Mouse (Mus musculus): ENCODE results near the gene Cela3b.
"Not testable (repeated sequence)": the region's sequence is repeated elsewhere in the genome, so short reads cannot be mapped to it uniquely, and the experiment has no call there.

Cela3b gene

GRCm38 (mm10) chr4:137461217-137461616 is 30.9 kb upstream of the Cela3b start:
- no peak for DNase-seq

- no peak for DNase-seq
These were observed 30.3 kb upstream of the Cela3b start for GRCm38 (mm10) chr4:137460676-137461075.

DNA sequence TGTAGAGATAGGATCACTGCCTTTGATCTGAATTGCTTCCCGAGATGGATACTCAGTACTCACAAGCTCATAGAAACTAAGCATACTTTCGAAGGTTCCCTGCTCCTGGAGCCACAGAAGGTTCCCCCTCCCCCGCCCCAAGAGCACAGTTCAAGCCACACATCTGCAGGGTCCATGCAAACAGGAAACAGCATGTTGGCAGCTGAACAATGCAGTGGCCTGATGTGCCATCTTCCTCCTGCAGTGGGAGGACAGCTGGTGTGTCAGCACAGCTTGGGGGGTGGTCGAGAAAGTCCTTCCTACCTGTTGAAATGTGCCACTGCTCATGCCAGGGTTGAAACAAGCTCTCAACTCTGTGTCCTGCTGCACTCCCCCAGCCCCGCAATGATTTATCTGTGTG is 28.5 kb upstream of the Cela3b start:
- no peak for DNase-seq

DNA sequence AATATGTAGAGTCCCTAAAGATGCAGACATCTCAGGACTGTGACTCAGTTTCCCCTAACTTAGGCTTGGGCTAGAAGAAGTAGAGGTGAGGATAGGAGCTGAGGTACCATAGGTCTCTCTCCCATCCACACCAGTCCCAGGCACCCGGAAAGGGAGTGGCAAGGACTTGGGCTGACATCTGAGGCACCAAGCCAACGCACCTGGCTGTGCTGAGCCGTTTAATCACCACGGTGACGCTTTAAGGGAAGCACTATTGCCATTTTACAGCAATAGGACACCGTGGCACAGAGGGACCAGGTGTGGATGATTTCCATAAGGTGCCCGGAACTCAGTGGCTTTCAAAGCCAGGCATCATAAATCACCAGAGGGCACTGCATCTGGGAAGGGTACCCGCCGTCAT is 28.0 kb upstream of the Cela3b start:
- DNase-seq, result no peak

DNA sequence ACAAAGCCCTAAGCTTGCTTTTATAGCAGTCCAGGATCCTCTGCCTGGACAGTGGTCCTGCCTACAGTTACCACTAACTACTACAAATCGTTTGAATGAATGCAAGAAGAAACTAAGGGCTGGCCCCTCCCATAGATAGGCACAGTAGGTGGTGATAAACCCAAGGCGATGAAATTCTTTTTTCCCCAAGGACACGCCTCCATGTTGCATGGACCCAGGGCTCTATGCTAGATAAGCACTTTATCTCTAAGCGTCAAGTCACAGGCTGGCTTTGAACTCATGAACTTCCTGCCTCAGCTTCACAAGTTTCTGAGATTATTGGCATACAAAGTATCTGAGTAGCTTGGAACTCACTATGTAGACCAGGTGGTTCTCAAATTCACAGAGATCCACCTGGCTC is 27.0 kb upstream of the Cela3b start:
- DNase-seq, result no peak

DNA sequence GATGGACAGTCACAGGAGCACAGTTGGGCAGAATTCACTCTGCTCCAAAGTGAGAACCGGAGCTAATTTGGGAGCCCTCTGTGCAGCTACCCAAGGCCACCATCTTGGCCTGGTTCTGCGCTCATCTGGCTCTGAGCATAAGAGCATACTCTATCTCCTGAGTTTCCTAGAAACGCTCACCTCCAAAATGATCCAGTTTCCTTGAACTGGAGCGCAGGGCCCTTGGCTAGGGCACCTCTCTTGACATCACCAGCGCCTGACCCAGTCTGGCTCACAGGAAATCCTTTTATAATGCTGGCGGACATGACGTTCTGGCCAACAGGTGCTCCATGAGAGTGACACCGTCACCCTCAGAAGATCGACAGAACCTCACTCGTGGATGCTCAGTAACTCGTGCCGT is 26.2 kb upstream of the Cela3b start:
- no peak for DNase-seq

- no peak for DNase-seq
These were observed 24.2 kb upstream of the Cela3b start for GRCm38 (mm10) chr4:137454582-137454981.

DNA sequence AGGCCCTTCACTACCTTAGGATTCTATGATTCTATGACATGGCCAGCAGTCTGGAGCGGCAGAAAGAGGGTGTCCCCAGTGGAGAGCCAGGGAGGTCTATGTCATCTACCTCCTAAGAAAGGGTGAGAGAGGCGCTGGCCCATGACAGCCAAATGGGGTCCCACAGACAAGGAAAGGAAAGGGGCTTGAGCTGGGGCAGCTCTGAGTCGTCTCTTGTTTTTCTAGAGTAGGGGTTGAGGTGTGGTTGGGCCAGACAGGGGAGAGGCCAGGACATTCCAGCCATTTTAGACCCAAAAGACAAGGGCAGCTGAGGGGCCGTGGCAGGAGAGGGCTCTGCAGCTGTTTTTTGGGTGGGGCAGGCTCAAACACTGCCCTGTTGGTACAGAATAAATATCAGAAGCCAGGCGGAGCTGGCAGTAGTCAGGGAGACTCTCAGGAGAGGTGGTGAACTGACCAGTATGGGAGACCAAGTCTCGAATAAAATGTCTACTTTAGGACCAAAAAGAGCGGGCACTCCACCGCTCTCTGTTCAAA is 23.0 kb upstream of the Cela3b start, which contains the start of gene 1700013G24Rik:
Gene 1700013G24Rik, plus strand, starts transcription at position 51 of the 534 bp plus-strand sequence.
- no peak for DNase-seq

DNA sequence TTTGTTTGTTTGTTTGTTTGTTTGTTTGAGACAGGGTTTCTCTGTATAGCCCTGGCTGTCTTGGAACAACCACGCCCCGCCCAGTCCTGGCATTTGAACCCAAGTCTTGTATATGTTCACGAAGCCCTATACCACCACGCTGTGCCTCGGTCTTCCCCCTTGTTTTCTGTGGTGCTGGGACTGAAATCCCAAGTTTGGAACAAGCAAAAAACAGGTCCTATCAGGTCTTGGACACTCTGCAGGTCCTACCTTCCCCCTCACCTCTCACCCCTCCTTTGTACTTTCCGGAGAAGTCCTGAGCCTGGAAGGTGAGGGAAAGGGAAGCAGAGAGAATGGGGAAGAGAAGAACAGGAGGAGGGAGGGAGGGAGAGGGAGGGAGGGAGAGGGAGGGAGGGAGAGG is 21.9 kb upstream of the Cela3b start:
- no peak for DNase-seq

DNA sequence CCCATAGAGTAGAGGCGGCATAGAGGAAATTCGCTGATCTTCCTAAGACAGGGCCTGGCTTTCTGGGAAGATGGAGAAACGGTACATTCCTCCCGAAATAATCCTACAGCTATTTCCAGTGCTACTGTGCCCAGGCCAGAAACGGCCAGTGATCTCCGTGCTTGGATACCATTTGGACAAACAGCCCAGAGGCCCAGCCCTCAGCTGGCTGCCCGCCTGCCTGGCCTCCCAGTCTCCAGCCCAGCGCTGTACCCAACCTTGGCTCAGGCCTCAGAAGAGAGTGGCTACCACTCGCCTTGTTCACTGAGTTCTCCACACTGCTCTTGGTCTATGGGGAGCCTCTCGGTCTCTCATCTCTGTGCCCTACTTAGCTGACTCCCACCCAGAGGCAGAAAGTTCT is 19.4 kb upstream of the Cela3b start:
- DNase-seq, result no peak

GRCm38 (mm10) chr4:137449132-137449531 is 18.8 kb upstream of the Cela3b start:
- no peak for DNase-seq

- no peak for DNase-seq
These were observed 18.3 kb upstream of the Cela3b start for GRCm38 (mm10) chr4:137448641-137449040.

DNA sequence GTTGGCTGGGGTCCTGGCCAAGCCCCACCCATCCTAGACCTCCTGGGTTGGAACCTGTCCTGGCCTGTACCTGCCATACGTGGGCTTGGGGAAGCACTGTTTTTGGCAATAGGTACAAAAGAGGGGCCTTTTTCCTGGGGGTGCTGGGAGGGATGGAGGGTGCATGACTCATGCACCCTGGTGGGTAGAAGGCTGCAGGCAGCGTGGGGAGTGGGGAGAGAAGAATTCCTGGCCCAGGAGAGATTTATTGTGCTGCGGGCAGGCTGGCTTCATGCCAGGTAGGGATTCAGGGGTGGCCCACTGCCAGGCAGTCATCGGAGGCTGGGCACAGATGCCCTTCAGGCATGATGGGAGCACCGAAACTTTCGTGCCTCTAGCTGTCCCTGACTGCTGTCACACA is 17.9 kb upstream of the Cela3b start:
- no peak for DNase-seq

DNA sequence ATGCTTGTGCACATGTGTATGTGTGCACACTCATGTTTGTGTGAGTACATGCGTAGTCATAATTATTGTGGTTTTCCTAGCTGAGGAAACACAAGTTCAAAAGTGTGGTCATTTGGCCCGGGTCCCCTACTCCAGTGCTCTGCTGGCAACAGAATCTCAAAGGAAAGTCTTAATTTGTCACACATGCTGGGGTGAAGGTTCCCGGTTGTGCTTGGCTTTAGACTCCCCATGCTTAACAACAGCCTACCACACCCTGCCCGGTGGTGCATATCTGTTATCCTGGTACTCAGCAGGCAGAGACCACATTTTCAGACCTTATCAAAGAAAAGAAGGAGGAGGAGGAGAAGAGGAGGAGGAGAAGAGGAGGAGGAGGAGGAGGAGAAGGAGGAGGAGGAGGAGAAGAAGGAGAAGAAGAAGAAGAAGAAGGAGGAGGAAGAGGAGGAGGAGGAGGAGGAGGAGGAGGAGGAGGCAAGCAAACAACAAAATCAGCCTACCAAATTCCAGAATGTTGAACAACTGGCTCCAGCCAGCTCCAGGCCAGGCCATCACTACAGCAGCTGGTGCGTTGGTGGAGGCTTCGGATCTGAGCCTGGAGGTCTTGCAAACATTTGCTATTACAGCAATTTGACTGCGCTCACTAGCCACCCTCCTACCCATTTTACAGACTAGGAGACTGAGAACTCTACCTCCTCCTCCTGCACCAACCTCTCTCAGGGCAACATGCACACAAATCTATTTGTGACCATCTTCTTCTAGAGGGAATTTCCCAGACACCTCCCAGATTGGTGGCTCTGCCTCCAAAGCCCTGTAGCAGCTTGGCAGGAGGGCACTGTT is 17.2 kb upstream of the Cela3b start:
- no peak for DNase-seq

- no peak for DNase-seq
These were observed 15.5 kb upstream of the Cela3b start for GRCm38 (mm10) chr4:137445881-137446280.

DNA sequence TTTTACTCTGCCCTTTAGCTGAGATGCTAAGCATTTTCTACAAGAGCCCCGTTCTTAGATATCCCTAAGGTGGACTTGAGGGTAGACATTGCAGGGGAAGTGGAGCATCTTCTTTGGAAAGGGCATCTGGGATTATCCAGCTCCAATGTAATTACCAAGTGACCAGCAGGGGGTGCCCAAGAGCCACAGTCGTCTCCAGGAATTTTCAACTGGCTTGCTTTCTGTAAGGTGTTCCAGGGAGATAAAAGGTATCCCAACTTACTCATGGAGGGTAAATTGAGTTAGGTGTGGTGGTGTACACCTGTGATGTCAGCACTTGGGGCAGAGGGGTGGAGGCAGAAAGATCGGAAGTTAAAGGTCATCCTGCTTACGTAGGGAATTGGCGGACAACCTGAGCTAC is 13.3 kb upstream of the Cela3b start:
- DNase-seq, result peak; percentile 75

DNA sequence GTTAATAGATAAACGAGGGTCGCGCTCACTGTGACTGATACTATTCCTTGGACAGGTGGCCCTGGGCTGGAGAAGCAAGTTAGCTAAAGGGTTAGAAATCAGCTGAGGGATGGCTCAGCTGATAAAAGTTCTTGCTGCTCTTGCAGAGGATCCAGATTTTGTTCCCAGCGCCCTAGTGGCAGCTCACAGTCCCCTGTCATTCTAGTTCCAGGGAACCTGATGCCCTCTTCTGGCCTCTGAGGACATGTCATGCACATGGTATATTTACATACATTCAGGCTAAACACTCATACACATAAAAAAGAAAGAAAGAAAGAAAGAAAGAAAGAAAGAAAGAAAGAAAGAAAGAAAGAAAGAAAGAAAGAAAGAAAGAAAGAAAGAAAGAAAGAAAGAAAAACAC is 11.0 kb upstream of the Cela3b start:
- DNase-seq, result no peak

DNA sequence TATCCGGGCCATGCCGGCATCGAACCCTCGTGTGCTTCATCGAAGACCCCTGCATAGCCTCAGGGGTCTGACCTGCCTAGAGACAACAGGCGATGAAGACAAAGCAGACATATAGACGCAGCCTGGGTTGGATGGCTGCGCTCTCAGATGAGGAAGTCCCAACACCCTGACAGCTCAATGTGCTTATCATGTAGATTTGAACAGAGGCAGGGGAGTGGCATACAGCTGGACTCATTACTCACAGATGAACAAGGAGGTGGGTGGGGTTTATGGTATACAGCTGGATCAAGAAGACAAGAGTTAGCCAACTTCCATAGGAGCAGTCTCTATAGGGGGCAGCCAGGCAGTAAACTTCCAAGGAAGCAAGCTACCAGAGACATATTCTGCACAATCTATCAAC is 8.5 kb upstream of the Cela3b start:
- no peak for DNase-seq

DNA sequence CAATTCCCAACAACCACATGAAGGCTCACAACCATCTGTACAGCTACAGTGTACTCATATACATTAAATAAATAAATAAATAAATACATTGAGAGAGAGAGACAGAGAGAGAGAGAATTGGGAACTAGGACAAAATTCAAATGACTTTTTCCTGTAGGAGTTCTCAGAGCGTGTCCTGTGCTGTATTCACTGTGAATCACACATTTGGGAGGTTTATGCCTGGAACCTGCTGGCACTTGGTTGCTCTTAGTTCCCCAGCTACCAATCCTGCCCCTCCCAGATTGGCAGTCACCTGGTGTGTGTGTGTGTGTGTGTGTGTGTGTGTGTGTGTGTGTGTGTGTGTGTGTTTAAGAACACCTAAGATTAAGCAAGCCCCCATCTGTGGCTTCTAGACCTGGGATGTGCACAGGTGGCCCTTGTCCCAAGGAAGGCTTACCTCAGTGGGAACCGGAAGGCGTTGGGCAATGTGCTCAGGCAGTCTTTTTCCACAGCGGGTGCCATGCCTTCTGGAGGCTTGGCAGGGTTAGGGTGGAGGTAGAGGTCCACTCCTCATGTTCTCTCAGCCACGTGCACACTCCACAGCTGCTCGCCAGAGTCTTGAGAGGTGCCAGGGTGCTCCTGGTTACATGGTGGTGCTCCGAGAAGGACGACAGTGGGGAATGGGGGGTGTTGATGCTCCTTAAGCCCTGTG is 6.8 kb upstream of the Cela3b start:
- no peak for DNase-seq

- DNase-seq, result not testable (repeated sequence)
These were observed 2.6 kb upstream of the Cela3b start for GRCm38 (mm10) chr4:137432700-137433550.

DNA sequence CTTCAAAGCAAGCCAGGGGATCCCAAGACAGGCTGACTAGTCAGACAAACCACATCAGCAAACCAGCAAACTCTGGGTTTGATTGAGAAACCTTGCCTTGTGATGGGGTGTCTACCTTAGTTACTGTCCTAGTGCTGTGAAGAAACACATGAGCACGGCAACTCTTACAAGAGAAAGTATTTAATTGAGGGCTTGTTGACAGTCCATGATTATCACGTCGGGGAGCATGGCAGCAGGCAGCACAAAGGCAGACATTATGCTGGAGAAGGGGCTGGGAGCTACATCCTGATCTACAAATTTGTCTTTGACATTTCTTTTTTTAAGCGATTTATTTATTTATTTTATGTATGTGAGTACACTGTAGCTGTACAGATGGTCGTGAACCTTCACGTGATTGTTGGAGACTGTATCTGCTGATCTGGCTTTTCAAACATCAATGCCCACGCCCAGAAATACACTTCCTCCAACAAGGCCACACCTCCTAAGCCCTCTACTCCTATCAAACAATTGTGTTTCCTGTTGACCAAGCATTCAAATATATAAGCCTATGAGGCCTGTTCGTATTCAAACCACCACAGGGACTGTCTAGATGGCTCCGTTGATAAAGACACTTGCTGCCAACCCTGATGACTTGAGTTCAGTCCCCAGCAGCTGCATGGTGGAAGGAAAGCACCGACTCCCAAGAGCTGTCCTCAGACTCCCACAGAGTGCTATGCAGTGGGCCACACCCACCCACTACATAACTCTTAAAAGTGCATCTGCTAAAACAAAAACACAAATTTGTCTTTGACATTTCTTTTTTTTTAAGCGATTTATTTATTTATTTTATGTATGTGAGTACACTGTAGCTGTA is 12.4 kb downstream of the Cela3b start:
- DNase-seq, result no peak

DNA sequence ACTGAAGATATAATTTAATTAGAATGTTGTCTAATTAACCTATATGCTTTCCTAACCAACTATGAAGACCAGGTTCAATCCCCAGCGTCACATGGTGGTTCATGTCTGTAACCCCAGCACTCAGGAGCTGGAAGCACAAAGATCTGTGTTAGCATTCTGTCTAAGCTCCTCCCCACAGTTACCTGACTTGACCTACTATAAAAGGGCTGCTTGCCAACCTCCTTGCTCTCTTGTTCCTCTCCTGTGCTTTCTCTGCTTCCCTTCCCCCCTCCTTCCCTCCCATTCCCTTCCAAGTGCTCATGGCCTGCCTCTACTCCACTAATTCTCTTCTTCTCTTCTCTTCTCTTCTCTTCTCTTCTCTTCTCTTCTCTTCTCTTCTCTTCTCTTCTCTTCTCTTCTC is 15.4 kb downstream of the Cela3b start:
- peak; percentile 22 for DNase-seq

All from lung, postnatal 10 days (tissue).